Mouse (Mus musculus): ENCODE measurements around the gene Inava.

The Inava gene

GRCm38 (mm10) chr1:136233892-136234594 is at the start of gene Inava:
Gene Inava, minus strand, starts transcription at chr1:136234264.
- peak; percentile 28 for DNase-seq

GRCm38 (mm10) chr1:136277366-136277765 is 43.3 kb upstream of the Inava start:
- no peak for DNase-seq

GRCm38 (mm10) chr1:136268224-136268623 is 34.2 kb upstream of the Inava start:
- no peak for DNase-seq

GRCm38 (mm10) chr1:136266127-136266526 is 32.1 kb upstream of the Inava start:
- no peak for DNase-seq

GRCm38 (mm10) chr1:136263355-136263754 is 29.3 kb upstream of the Inava start:
- DNase-seq: no peak

- DNase-seq: no peak
Measured at GRCm38 (mm10) chr1:136260635-136261238, 26.7 kb upstream of the Inava start, which contains the start of gene Gpr25. Gene Gpr25, minus strand, starts transcription at chr1:136260873.

- DNase-seq: peak; percentile 83
Measured at GRCm38 (mm10) chr1:136259893-136260634, 26.0 kb upstream of the Inava start.

GRCm38 (mm10) chr1:136259543-136259892 is 25.5 kb upstream of the Inava start:
- DNase-seq: no peak

- DNase-seq: peak; percentile 12
Measured at GRCm38 (mm10) chr1:136258495-136258894, 24.4 kb upstream of the Inava start.

- DNase-seq: no peak
Measured at GRCm38 (mm10) chr1:136255657-136256056, 21.6 kb upstream of the Inava start.

- DNase-seq: no peak
Measured at GRCm38 (mm10) chr1:136255174-136255573, 21.1 kb upstream of the Inava start.

- DNase-seq: no peak
Measured at GRCm38 (mm10) chr1:136254503-136255065, 20.5 kb upstream of the Inava start.

GRCm38 (mm10) chr1:136253472-136253871 is 19.4 kb upstream of the Inava start:
- DNase-seq: no peak

- no peak for DNase-seq
Measured at GRCm38 (mm10) chr1:136249662-136250061, 15.6 kb upstream of the Inava start.

GRCm38 (mm10) chr1:136247393-136247792 is 13.3 kb upstream of the Inava start:
- DNase-seq: no peak

GRCm38 (mm10) chr1:136244469-136244868 is 10.4 kb upstream of the Inava start:
- DNase-seq: no peak

- DNase-seq: no peak
Measured at GRCm38 (mm10) chr1:136241801-136242200, 7.7 kb upstream of the Inava start.

GRCm38 (mm10) chr1:136238495-136238894 is 4.4 kb upstream of the Inava start:
- DNase-seq: no peak

- DNase-seq: no peak
Measured at GRCm38 (mm10) chr1:136234595-136235092, 580 bp upstream of the Inava start.

GRCm38 (mm10) chr1:136232986-136233790 is 876 bp downstream of the Inava start:
- DNase-seq: peak; percentile 7

- no peak for DNase-seq
Measured at GRCm38 (mm10) chr1:136232285-136232926, 1.7 kb downstream of the Inava start.

- DNase-seq: no peak
Measured at GRCm38 (mm10) chr1:136231596-136231995, 2.5 kb downstream of the Inava start.
